Comparison of ENCODE assay signal across 8 mouse cellular contexts in genomic region chr9:42673385-42674016, GRCm38 (mm10).
DNase-seq lines count a peak whose midpoint lies in the region; ATAC-seq and TF ChIP-seq lines count a peak whose summit lies in the region.

No protein-coding gene starts in this region.

- H3K4me3 ChIP-seq in CH12.LX (replicated peaks in 1 of 3; ENCODE audit: low read depth in 2 of 3, low read length in 2 of 3, poor library complexity in 1 of 3): no peak overlapping the region
- H3K4me3 ChIP-seq in heart, embryonic 12.5 days: no peak overlapping the region

- no peak for TF ChIP-seq EP300 in CH12.LX (IDR thresholded peaks at IDR 0.05; ENCODE audit: low read length)

- H3K9me3 ChIP-seq in CH12.LX (replicated peaks; ENCODE audit: low read length): no peaks in the 10 kb centered on the region
- no peaks in the 10 kb centered on the region for H3K9me3 ChIP-seq in heart, embryonic 12.5 days (replicated peaks)

- TF ChIP-seq RAD21 in CH12.LX (IDR thresholded peaks at IDR 0.05; ENCODE audit: low read depth, low read length): no peak

- dilution Hi-C loops in CH12.LX (cut with MboI; ENCODE audit: extremely low pct_ligation_motif_present, extremely low pct_unique_long_range_greater_than_20kb, low sequenced_read_pairs): no loop called here

- no peak overlapping the region for H3K27ac ChIP-seq in CH12.LX (ENCODE audit: insufficient read depth, low read depth)
- H3K27ac ChIP-seq in heart, embryonic 12.5 days (ENCODE audit: poor library complexity, severe bottlenecking): no peak overlapping the region

- no peak overlapping the region for H3K4me2 ChIP-seq in CH12.LX (ENCODE audit: insufficient read depth, low read depth, poor library complexity, severe bottlenecking)
- no peak overlapping the region for H3K4me2 ChIP-seq in heart, embryonic 12.5 days

- H3K27me3 ChIP-seq in CH12.LX (replicated peaks): peaks cover 90% of the 10 kb centered on the region
- peaks cover 20% of the 10 kb centered on the region for H3K27me3 ChIP-seq in heart, embryonic 12.5 days (replicated peaks)

- TF ChIP-seq CTCF in CH12.LX (conservative IDR thresholded peaks at IDR 0.05 in 1 of 2, IDR thresholded peaks at IDR 0.05 in 1 of 2; ENCODE audit: low read depth in 2 of 2, low read length in 2 of 2): no peak

- H3K4me1 ChIP-seq in CH12.LX (ENCODE audit: control insufficient read depth in 1 of 2, insufficient read depth in 2 of 2): no peaks in the 10 kb centered on the region
- no peaks in the 10 kb centered on the region for H3K4me1 ChIP-seq in heart, embryonic 12.5 days (replicated peaks)

- TF ChIP-seq POLR2A in CH12.LX (IDR thresholded peaks at IDR 0.05; ENCODE audit: low read depth, low read length): no peak

- no peaks in the 10 kb centered on the region for H3K79me2 ChIP-seq in CH12.LX (replicated peaks; ENCODE audit: control insufficient read depth, extremely low read depth, insufficient read depth, poor library complexity, severe bottlenecking)

- ATAC-seq in granulocyte monocyte progenitor cell, adult 5-6 weeks (replicated peaks; ENCODE audit: poor library complexity, severe bottlenecking): peak; percentile 91
- ATAC-seq in heart, embryonic 12.5 days (ENCODE audit: insufficient number of reproducible peaks, low FRiP score): no peak

- H3K36me3 ChIP-seq in CH12.LX (replicated peaks in 1 of 2; ENCODE audit: control insufficient read depth in 1 of 2, insufficient read depth in 1 of 2, low read length in 1 of 2): no peaks in the 10 kb centered on the region
- H3K36me3 ChIP-seq in heart, embryonic 12.5 days: no peaks in the 10 kb centered on the region

- in situ Hi-C loops in CH12.LX (cut with MboI; ENCODE audit: low pct_ligation_motif_present, low pct_unique_long_range_greater_than_20kb, low sequenced_read_pairs): no loop called here

- WGBS in heart, embryonic 12.5 days: 58% methylated on average over 12 of the region's 12 CpGs

- H3K9ac ChIP-seq in CH12.LX (ENCODE audit: insufficient read depth, low read depth): no peak overlapping the region
- H3K9ac ChIP-seq in heart, embryonic 12.5 days: no peak overlapping the region

- DNase-seq in CH12.LX (ENCODE audit: extremely low read depth): peak; percentile 6
- DNase-seq in kidney, postnatal 4 days: peak; percentile 70 to 82
- DNase-seq in mesoderm, embryonic 11.5 days (ENCODE audit: low read depth, low spot score): peak; percentile 23
- peak; percentile 53 for DNase-seq in thymus, postnatal 14 days
- no peak for DNase-seq in cerebellum, adult 8-10 months
- DNase-seq in cerebellum, adult 18-20 months: no peak

TF ChIP-seq in CH12.LX, 34 proteins besides CTCF, POLR2A, EP300 and RAD21:
- no peak for TF ChIP-seq MEF2A (IDR thresholded peaks at IDR 0.05; ENCODE audit: borderline replicate concordance, low read depth, low read length)
- no peak for TF ChIP-seq CHD1 (IDR thresholded peaks at IDR 0.05; ENCODE audit: low read depth, low read length)
- TF ChIP-seq POLR2AphosphoS2 (IDR thresholded peaks at IDR 0.05; ENCODE audit: low read depth, low read length): no peak
TF ChIP-seq in CH12.LX: peak in this region for 0.

Comparison
In these comparisons a context has a peak if more than half of its experiments do, and no peak if none do; other contexts are left out.
1. DNase-seq: peak in CH12.LX (single experiment), kidney, postnatal 4 days (2 of 2), mesoderm, embryonic 11.5 days (single experiment) and thymus, postnatal 14 days (single experiment); none in cerebellum, adult 8-10 months (single experiment) and cerebellum, adult 18-20 months (0 of 2).